Mouse (Mus musculus): ENCODE data around the gene Slc37a4. TPM values are rescaled to one million over a fixed set of nuclear protein-coding genes. Genes with fewer than 3 reads are reported as not detected.
A peak's percentile ranks its signal among the peaks of the same experiment; 100 is the strongest.
"Not testable (repeated sequence)": the region's sequence is repeated elsewhere in the genome, so short reads cannot be mapped to it uniquely, and the experiment has no call there.

Slc37a4 gene
- total RNA-seq, 2 experiments from 2014 or later = 33.5 to 35.5 TPM

GRCm38 (mm10) chr9:44423576-44423975, 26.9 kb downstream of the Slc37a4 start:
- no peak for ATAC-seq (replicated peaks; ENCODE audit: poor library complexity, severe bottlenecking)

- no peak for ATAC-seq (replicated peaks; ENCODE audit: poor library complexity, severe bottlenecking)
These were observed 36.0 kb downstream of the Slc37a4 start for GRCm38 (mm10) chr9:44432577-44433185.

GRCm38 (mm10) chr9:44435747-44436146, 39.1 kb downstream of the Slc37a4 start:
- peak; percentile 99 for ATAC-seq (replicated peaks; ENCODE audit: poor library complexity, severe bottlenecking)

- no peak for ATAC-seq (replicated peaks; ENCODE audit: poor library complexity, severe bottlenecking)
These were observed 44.3 kb downstream of the Slc37a4 start, which contains the start of gene Foxr1 for GRCm38 (mm10) chr9:44440961-44441360. Gene Foxr1 (minus strand): TSS chr9:44441136.

DNA sequence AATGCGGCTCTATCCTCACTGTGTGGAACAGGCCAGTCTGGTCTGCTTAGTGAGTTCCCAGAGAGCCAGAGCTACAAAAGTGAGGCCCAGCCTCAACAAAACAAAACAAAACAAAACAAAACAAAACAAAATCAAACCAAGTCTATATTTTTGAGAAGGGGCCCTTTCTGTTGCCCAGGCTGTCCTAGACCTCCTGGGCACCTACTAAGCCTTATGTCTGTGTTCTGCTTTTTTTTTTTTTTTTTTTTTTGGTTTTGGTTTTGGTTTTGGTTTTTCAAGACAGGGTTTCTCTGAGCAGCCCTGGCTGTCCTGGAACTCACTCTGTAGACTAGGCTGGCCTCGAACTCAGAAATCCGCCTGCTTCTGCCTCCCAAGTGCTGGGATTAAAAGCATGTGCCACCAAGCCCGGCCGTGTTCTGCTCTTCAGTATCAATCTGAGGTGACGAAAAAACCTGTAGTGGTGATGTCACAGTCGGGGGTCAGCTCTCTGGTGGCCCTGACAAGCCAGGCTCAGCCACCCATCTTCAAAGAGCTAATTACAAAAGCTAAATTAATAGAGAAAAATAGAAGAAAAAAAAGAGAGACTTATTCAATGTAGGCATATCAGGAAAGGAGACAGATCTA, 47.9 kb downstream of the Slc37a4 start:
- ATAC-seq (replicated peaks; ENCODE audit: poor library complexity, severe bottlenecking) = not testable (repeated sequence)

- ATAC-seq (replicated peaks; ENCODE audit: poor library complexity, severe bottlenecking) = no peak
These were observed 53.7 kb downstream of the Slc37a4 start for GRCm38 (mm10) chr9:44450387-44450786.

Other genes with a start within 250 kb of the Slc37a4 start
- gene Cbl, start 162.8 kb upstream of the Slc37a4 start, total RNA-seq (2014; fragmentation: Nextera tagmentation) = 89.7 and 108 TPM in 2 replicates
- 40.3 and 42.9 TPM in 2 replicates for gene Cbl, start 162.8 kb upstream of the Slc37a4 start, total RNA-seq (2017)
- gene Ccdc153, start 156.2 kb upstream of the Slc37a4 start, total RNA-seq (2014; fragmentation: Nextera tagmentation) = not detected in 2 replicates
- not detected in 2 replicates for gene Ccdc153, start 156.2 kb upstream of the Slc37a4 start, total RNA-seq (2017)
- not detected in 2 replicates for gene Pdzd3, start 145.4 kb upstream of the Slc37a4 start, total RNA-seq (2014; fragmentation: Nextera tagmentation)
- gene Pdzd3, start 145.4 kb upstream of the Slc37a4 start, total RNA-seq (2017) = 0.22 TPM in 1 of 2 replicates, not detected in the other
- 4.9 and 11.1 TPM in 2 replicates for gene Nlrx1, start 128.3 kb upstream of the Slc37a4 start, total RNA-seq (2014; fragmentation: Nextera tagmentation)
- 7.3 and 8.4 TPM in 2 replicates for gene Nlrx1, start 128.3 kb upstream of the Slc37a4 start, total RNA-seq (2017)
- 0.21 TPM in 1 of 2 replicates, not detected in the other for gene Abcg4, start 108.2 kb upstream of the Slc37a4 start, total RNA-seq (2014; fragmentation: Nextera tagmentation)
- not detected in 2 replicates for gene Abcg4, start 108.2 kb upstream of the Slc37a4 start, total RNA-seq (2017)
- gene Hinfp, start 91.2 kb upstream of the Slc37a4 start, total RNA-seq (2014; fragmentation: Nextera tagmentation) = 12.7 TPM in 2 replicates
- gene Hinfp, start 91.2 kb upstream of the Slc37a4 start, total RNA-seq (2017) = 11.6 and 12.2 TPM in 2 replicates
- 8.3 and 17.5 TPM in 2 replicates for gene C2cd2l, start 76.6 kb upstream of the Slc37a4 start, total RNA-seq (2014; fragmentation: Nextera tagmentation)
- gene C2cd2l, start 76.6 kb upstream of the Slc37a4 start, total RNA-seq (2017) = 4.2 and 5.9 TPM in 2 replicates
- 41.0 and 48.8 TPM in 2 replicates for gene Dpagt1, start 70.8 kb upstream of the Slc37a4 start, total RNA-seq (2014; fragmentation: Nextera tagmentation)
- 18.2 and 26.4 TPM in 2 replicates for gene Dpagt1, start 70.8 kb upstream of the Slc37a4 start, total RNA-seq (2017)
- gene H2afx, start 62.2 kb upstream of the Slc37a4 start, total RNA-seq (2014; fragmentation: Nextera tagmentation) = 76.3 and 96.9 TPM in 2 replicates
- gene H2afx, start 62.2 kb upstream of the Slc37a4 start, total RNA-seq (2017) = 298 and 423 TPM in 2 replicates
- gene Hmbs, start 52.6 kb upstream of the Slc37a4 start, total RNA-seq (2014; fragmentation: Nextera tagmentation) = 64.3 and 92.6 TPM in 2 replicates
- gene Hmbs, start 52.6 kb upstream of the Slc37a4 start, total RNA-seq (2017) = 32.2 and 47.4 TPM in 2 replicates
- 25.8 and 27.1 TPM in 2 replicates for gene Vps11, start 35.2 kb upstream of the Slc37a4 start, total RNA-seq (2014; fragmentation: Nextera tagmentation)
- 21.1 and 21.5 TPM in 2 replicates for gene Vps11, start 35.2 kb upstream of the Slc37a4 start, total RNA-seq (2017)
- 126 and 142 TPM in 2 replicates for gene Hyou1, start 17.4 kb upstream of the Slc37a4 start, total RNA-seq (2014; fragmentation: Nextera tagmentation)
- 187 and 212 TPM in 2 replicates for gene Hyou1, start 17.4 kb upstream of the Slc37a4 start, total RNA-seq (2017)
- gene Rps25, start 10.3 kb downstream of the Slc37a4 start, total RNA-seq (2014; fragmentation: Nextera tagmentation) = 4,415 and 4,988 TPM in 2 replicates
- 2,316 and 2,478 TPM in 2 replicates for gene Rps25, start 10.3 kb downstream of the Slc37a4 start, total RNA-seq (2017)
- 52.2 and 78.5 TPM in 2 replicates for gene Trappc4, start 10.7 kb downstream of the Slc37a4 start, total RNA-seq (2014; fragmentation: Nextera tagmentation)
- 37.7 and 39.6 TPM in 2 replicates for gene Trappc4, start 10.7 kb downstream of the Slc37a4 start, total RNA-seq (2017)
- 22.4 and 46.8 TPM in 2 replicates for gene Ccdc84, start 21.7 kb downstream of the Slc37a4 start, total RNA-seq (2014; fragmentation: Nextera tagmentation)
- gene Ccdc84, start 21.7 kb downstream of the Slc37a4 start, total RNA-seq (2017) = 22.5 and 45.1 TPM in 2 replicates
- not detected in 2 replicates for gene Foxr1, start 44.3 kb downstream of the Slc37a4 start, total RNA-seq (2014; fragmentation: Nextera tagmentation)
- gene Foxr1, start 44.3 kb downstream of the Slc37a4 start, total RNA-seq (2017) = not detected in 2 replicates
- gene Upk2, start 58.1 kb downstream of the Slc37a4 start, total RNA-seq (2014; fragmentation: Nextera tagmentation) = not detected in 2 replicates
- gene Upk2, start 58.1 kb downstream of the Slc37a4 start, total RNA-seq (2017) = not detected in 2 replicates
- 8.7 and 13.0 TPM in 2 replicates for gene Bcl9l, start 86.0 kb downstream of the Slc37a4 start, total RNA-seq (2014; fragmentation: Nextera tagmentation)
- gene Bcl9l, start 86.0 kb downstream of the Slc37a4 start, total RNA-seq (2017) = 1.6 and 2.6 TPM in 2 replicates
- not detected in 2 replicates for gene Cxcr5, start 165.0 kb downstream of the Slc37a4 start, total RNA-seq (2014; fragmentation: Nextera tagmentation)
- not detected in 2 replicates for gene Cxcr5, start 165.0 kb downstream of the Slc37a4 start, total RNA-seq (2017)
- gene Ddx6, start 208.0 kb downstream of the Slc37a4 start, total RNA-seq (2014; fragmentation: Nextera tagmentation) = 72.4 and 75.7 TPM in 2 replicates
- 79.6 and 80.6 TPM in 2 replicates for gene Ddx6, start 208.0 kb downstream of the Slc37a4 start, total RNA-seq (2017)

Measured in granulocyte monocyte progenitor cell, adult 5-6 weeks (primary cell).